In the genomic region with DNA sequence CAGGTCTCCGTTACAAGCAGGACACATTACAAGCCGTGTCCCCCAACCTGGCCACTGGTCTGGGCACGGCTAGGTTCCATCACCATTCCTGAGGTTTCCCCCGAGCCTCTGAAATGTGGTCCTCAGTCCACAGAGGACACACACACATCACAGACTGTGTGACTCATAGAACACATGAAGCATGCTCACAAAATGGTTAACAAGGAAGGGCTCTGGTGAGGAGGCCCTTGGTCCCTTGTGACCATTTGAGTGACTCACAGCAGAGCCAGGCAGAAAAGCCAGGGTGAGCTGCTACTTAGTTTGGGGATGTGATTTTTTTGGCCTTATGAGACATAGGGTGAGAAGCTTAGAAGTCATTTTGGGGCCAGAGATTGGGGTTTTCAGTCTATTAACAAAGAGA, we compare ENCODE assay signal across 18 mouse cellular contexts. TPM values are rescaled to one million over a fixed set of nuclear protein-coding genes. Genes with fewer than 3 reads are reported as not detected.
"Had no signal": no experiment of that assay in that cellular context is flagged by ENCODE, and none has a peak within 500 bp of the region (broad histone marks: within the 10 kb centered on the region; RNA-seq: fewer than 3 reads in every experiment).

No protein-coding gene starts in this region.

- H3K27ac ChIP-seq: kidney, embryonic 15.5 days; limb, embryonic 13.5 days; liver, embryonic 14.5 days; midbrain, embryonic 13.5 days; neural tube, embryonic 12.5 days had no signal

- ATAC-seq: midbrain, embryonic 13.5 days had no signal

- H3K9ac ChIP-seq: kidney, embryonic 15.5 days; limb, embryonic 13.5 days; liver, embryonic 14.5 days; midbrain, embryonic 13.5 days; neural tube, embryonic 12.5 days had no signal

- H3K27me3 ChIP-seq: kidney, embryonic 15.5 days; limb, embryonic 13.5 days; neural tube, embryonic 12.5 days had no signal

- H3K36me3 ChIP-seq: kidney, embryonic 15.5 days; limb, embryonic 13.5 days; midbrain, embryonic 13.5 days; neural tube, embryonic 12.5 days had no signal

- DNase-seq: kidney, postnatal 14 days; left cerebral cortex, postnatal 4 days; lung, adult 18-20 months; retina, postnatal 1 day; right cerebral cortex, postnatal 4 days; spleen, adult 18-20 months; thymus, postnatal 36 days had no signal

- H3K4me3 ChIP-seq: kidney, embryonic 15.5 days; limb, embryonic 13.5 days; midbrain, embryonic 13.5 days; neural tube, embryonic 12.5 days had no signal

- H3K4me2 ChIP-seq: kidney, embryonic 15.5 days; limb, embryonic 13.5 days; midbrain, embryonic 13.5 days; neural tube, embryonic 12.5 days had no signal

- H3K9me3 ChIP-seq: limb, embryonic 13.5 days; midbrain, embryonic 13.5 days had no signal

RNA-seq across cellular contexts. Expression of a gene that starts 56.6 kb away (rescaled TPM):
- total RNA-seq: liver, adult 2 months; megakaryocyte-erythroid progenitor cell, adult 5-6 weeks had no signal
- polyA plus RNA-seq: kidney, embryonic 15.5 days; large intestine, adult 2 months; limb, embryonic 13.5 days; liver, adult 2 months; liver, embryonic 14.5 days; lung, embryonic 16.5 days; stomach, embryonic 16.5 days; thymus, postnatal 0 days had no signal
